Mouse (Mus musculus) effector memory CD4-positive, alpha-beta T cell, adult 7 months (primary cell): ENCODE results near the gene Olfr1497. TPM values are rescaled to one million over a fixed set of nuclear protein-coding genes. Genes with fewer than 3 reads are reported as not detected.

ENCODE experiments used
- polyA plus RNA-seq: library from polyadenylated mRNA; unstranded; fragments of 100-300 nt; shearing (Covaris generic); gene quantifications from one replicate; pipeline ENCODE4 v1.2.1, GENCODE M21; 2017

Olfr1497 gene
- not detected for polyA plus RNA-seq

DNA sequence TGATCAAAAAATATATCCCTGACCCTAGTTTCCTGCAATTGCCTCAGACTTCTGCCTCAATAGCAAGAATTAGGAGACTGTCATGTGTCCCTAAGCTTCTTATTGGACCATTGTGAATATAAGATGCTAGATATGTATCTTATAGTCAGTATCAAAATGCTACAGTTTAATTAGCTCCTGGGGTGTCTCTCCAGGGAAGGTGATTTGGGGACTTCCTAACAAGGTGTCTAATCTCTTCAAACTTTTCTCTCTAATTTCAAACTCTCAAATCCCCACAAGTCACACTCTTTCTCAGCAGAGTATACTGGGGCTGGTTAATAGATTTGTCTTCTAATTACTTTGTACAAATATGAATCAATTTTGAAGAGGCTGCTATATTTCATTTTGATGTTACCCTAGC, at the start of gene Olfr1497:
Gene Olfr1497 (minus strand): TSS at position 101 of the 400 bp plus-strand sequence.

DNA sequence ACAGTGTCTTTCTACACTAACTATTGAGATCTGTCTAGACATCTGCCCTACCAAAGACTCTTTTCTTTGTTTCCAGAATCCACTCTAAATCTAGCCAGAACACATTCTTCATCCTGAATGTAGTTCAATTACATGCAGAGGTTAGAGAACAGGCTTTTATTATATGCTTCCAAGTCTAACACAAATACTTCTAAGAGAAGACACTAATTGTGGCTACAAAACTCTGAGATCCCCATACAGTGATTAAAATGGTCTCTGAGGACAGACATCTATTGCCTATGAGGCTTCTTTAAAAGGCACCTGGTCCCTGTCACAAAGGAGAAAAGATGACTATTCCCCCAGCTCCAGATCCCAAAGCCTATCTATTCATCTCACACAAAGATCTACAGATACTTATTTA, 32.4 kb upstream of the Olfr1497 start, which contains the start of gene Olfr1500:
Gene Olfr1500 (minus strand): TSS at position 101 of the 400 bp plus-strand sequence.

GRCm38 (mm10) chr19:13819347-13819746, 21.3 kb upstream of the Olfr1497 start, which contains the start of gene Olfr1499:
Gene Olfr1499, minus strand, starts transcription at chr19:13819447.

GRCm38 (mm10) chr19:13777578-13777977, 20.4 kb downstream of the Olfr1497 start, which contains the start of gene Olfr1496:
Gene Olfr1496, plus strand, starts transcription at chr19:13777878.

DNA sequence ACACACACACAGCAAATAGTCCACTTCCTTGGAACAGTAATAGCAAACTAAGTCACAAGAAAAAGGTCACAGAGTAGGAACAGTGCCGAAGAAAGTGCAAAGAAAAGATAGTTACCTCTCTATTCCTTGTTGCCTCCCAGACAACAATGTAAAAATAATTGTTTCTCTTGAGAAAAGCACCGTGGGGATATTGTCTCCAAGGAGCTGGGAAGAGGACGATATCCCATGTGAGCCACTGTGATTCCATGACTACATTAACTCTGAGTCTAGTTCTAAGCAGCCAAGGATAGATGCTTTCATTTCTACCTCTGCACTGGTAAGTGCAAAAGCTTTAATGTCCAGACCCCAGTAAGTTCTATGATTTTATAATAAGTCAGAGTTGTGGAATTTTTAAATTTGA, 33.7 kb downstream of the Olfr1497 start, which contains the start of gene Olfr1495:
Gene Olfr1495 (plus strand): TSS at position 301 of the 400 bp plus-strand sequence.

Other genes starting within 250 kb of the Olfr1497 start
- not detected for gene Olfr1484, start 214.7 kb downstream of the Olfr1497 start, polyA plus RNA-seq
- gene Olfr1487, start 180.8 kb downstream of the Olfr1497 start, polyA plus RNA-seq, result not detected
- gene Olfr1489, start 166.6 kb downstream of the Olfr1497 start, polyA plus RNA-seq, result 0.06 TPM
- gene Olfr1490, start 147.1 kb downstream of the Olfr1497 start, polyA plus RNA-seq, result 0.40 TPM
- not detected for gene Olfr1491, start 100.9 kb downstream of the Olfr1497 start, polyA plus RNA-seq
- 0.28 TPM for gene Olfr1493-ps1, start 74.9 kb downstream of the Olfr1497 start, polyA plus RNA-seq
- not detected for gene Olfr1494, start 58.5 kb downstream of the Olfr1497 start, polyA plus RNA-seq
- gene Olfr1495, start 33.6 kb downstream of the Olfr1497 start, polyA plus RNA-seq, result not detected
- gene Olfr1496, start 20.3 kb downstream of the Olfr1497 start, polyA plus RNA-seq, result not detected
- gene Olfr1499, start 21.2 kb upstream of the Olfr1497 start, polyA plus RNA-seq, result 0.61 TPM
- gene Olfr1500, start 32.3 kb upstream of the Olfr1497 start, polyA plus RNA-seq, result not detected
- 0.43 TPM for gene Olfr1501, start 52.5 kb upstream of the Olfr1497 start, polyA plus RNA-seq
- not detected for gene Olfr1502, start 63.6 kb upstream of the Olfr1497 start, polyA plus RNA-seq
- gene Olfr1504, start 99.7 kb upstream of the Olfr1497 start, polyA plus RNA-seq, result not detected
- gene Olfr1505, start 115.3 kb upstream of the Olfr1497 start, polyA plus RNA-seq, result not detected